In genomic region chr11:89424358-89424757, GRCm38 (mm10) we compare ENCODE assay signal across 9 mouse cellular contexts.
DNase-seq lines count a peak whose midpoint lies in the region; ATAC-seq and TF ChIP-seq lines count a peak whose summit lies in the region.
"Had no signal": no experiment of that assay in that cellular context is flagged by ENCODE, and none has a peak within 500 bp of the region (broad histone marks: within the 10 kb centered on the region; RNA-seq: fewer than 3 reads in every experiment).

No protein-coding gene starts in this region.

- 52% methylated on average over 3 of the region's 3 CpGs for WGBS in kidney, adult 2 months
- WGBS in intestine, embryonic 16.5 days, result 58% methylated on average over 3 of the region's 3 CpGs

- no peaks in the 10 kb centered on the region for H3K36me3 ChIP-seq in kidney, adult 2 months (ENCODE audit: control insufficient read depth, insufficient read depth, low read length)
- no peaks in the 10 kb centered on the region for H3K36me3 ChIP-seq in E14TG2a.4 (ENCODE audit: insufficient read depth, low read length)
- H3K36me3 ChIP-seq in intestine, embryonic 16.5 days (ENCODE audit: control insufficient read depth, insufficient read depth, low read length), result no peaks in the 10 kb centered on the region
- H3K36me3 ChIP-seq: embryonic facial prominence, embryonic 12.5 days; midbrain, embryonic 12.5 days had no signal

- H3K4me1 ChIP-seq in kidney, adult 2 months (ENCODE audit: control insufficient read depth, insufficient read depth, low read length), result no peaks in the 10 kb centered on the region
- H3K4me1 ChIP-seq in E14TG2a.4 (replicated peaks; ENCODE audit: low read depth, low read length), result no peaks in the 10 kb centered on the region
- no peaks in the 10 kb centered on the region for H3K4me1 ChIP-seq in intestine, embryonic 16.5 days (ENCODE audit: control insufficient read depth, insufficient read depth, low read length)
- H3K4me1 ChIP-seq: midbrain, embryonic 12.5 days had no signal

- no peak for TF ChIP-seq POLR2A in kidney, adult 2 months (IDR thresholded peaks at IDR 0.05; ENCODE audit: low read depth, low read length)

- H3K9ac ChIP-seq in intestine, embryonic 16.5 days (ENCODE audit: low read depth, low read length), result no peak overlapping the region
- H3K9ac ChIP-seq: embryonic facial prominence, embryonic 12.5 days; midbrain, embryonic 12.5 days had no signal

- no peak overlapping the region for H3K4me2 ChIP-seq in intestine, embryonic 16.5 days (ENCODE audit: low read depth, low read length)
- H3K4me2 ChIP-seq: embryonic facial prominence, embryonic 12.5 days; midbrain, embryonic 12.5 days had no signal

- DNase-seq in kidney, adult 2 months, result peak; percentile 15
- DNase-seq in kidney, adult 11 months, result no peak
- DNase-seq in A20 (ENCODE audit: low read depth, low spot score), result peak; percentile 30
- peak; percentile 16 to 51 for DNase-seq in kidney, postnatal 36 days
- DNase-seq in spleen, postnatal 36 days (ENCODE audit: low spot score in 2 of 2), result no peak

- H3K4me3 ChIP-seq in kidney, adult 2 months (ENCODE audit: insufficient read depth, low read depth, low read length), result no peak overlapping the region
- H3K4me3 ChIP-seq in E14TG2a.4 (replicated peaks; ENCODE audit: low read length), result no peak overlapping the region
- H3K4me3 ChIP-seq in intestine, embryonic 16.5 days (ENCODE audit: low read length), result no peak overlapping the region
- H3K4me3 ChIP-seq: embryonic facial prominence, embryonic 12.5 days; midbrain, embryonic 12.5 days had no signal

- no peak overlapping the region for H3K27ac ChIP-seq in kidney, adult 2 months (ENCODE audit: insufficient read depth, low read depth, low read length)
- H3K27ac ChIP-seq in intestine, embryonic 16.5 days (ENCODE audit: low read length), result no peak overlapping the region
- H3K27ac ChIP-seq: embryonic facial prominence, embryonic 12.5 days; midbrain, embryonic 12.5 days had no signal

- no peaks in the 10 kb centered on the region for H3K9me3 ChIP-seq in E14TG2a.4 (ENCODE audit: low read length)
- no peaks in the 10 kb centered on the region for H3K9me3 ChIP-seq in intestine, embryonic 16.5 days (ENCODE audit: control insufficient read depth, low read length)
- H3K9me3 ChIP-seq: embryonic facial prominence, embryonic 12.5 days; midbrain, embryonic 12.5 days had no signal

- no peak for ATAC-seq in intestine, embryonic 16.5 days

- 0 out of 2 replicates have a peak, but pooled peaks have one; percentile 14 for TF ChIP-seq CTCF in kidney, adult 2 months (conservative IDR thresholded peaks at IDR 0.05; ENCODE audit: insufficient read depth, insufficient read length, low read depth, low read length)
- TF ChIP-seq CTCF in E14TG2a.4 (conservative IDR thresholded peaks at IDR 0.05; ENCODE audit: low read length), result peak; percentile 39

- H3K27me3 ChIP-seq in kidney, adult 2 months (replicated peaks; ENCODE audit: control insufficient read depth, insufficient read depth, low read length), result no peaks in the 10 kb centered on the region
- no peaks in the 10 kb centered on the region; the same call in 1 of the 2 replicates for H3K27me3 ChIP-seq in E14TG2a.4 (ENCODE audit: insufficient read depth, low read length)
- no peaks in the 10 kb centered on the region for H3K27me3 ChIP-seq in intestine, embryonic 16.5 days (replicated peaks; ENCODE audit: control insufficient read depth, insufficient read depth, low read length)
- H3K27me3 ChIP-seq: embryonic facial prominence, embryonic 12.5 days; midbrain, embryonic 12.5 days had no signal

Comparison
In these comparisons a context has a peak if more than half of its experiments do, and no peak if none do; other contexts are left out.
1. DNase-seq: peak in kidney, adult 2 months (single experiment), A20 (single experiment) and kidney, postnatal 36 days (2 of 2); none in kidney, adult 11 months (single experiment) and spleen, postnatal 36 days (0 of 2).